Mouse (Mus musculus): ENCODE results near the gene Bicc1.

Bicc1 gene

GRCm38 (mm10) chr10:71159676-71160235 is at the start of gene Bicc1:
TSS of gene Bicc1 (minus strand) at chr10:71159700.
- DNase-seq (ENCODE audit: low read depth) = no peak

- no peak for DNase-seq (ENCODE audit: low read depth)
These were observed 42.0 kb upstream of the Bicc1 start for GRCm38 (mm10) chr10:71201512-71201911.

- no peak for DNase-seq (ENCODE audit: low read depth)
These were observed 41.5 kb upstream of the Bicc1 start for GRCm38 (mm10) chr10:71200964-71201363.

GRCm38 (mm10) chr10:71198676-71199075 is 39.2 kb upstream of the Bicc1 start:
- no peak for DNase-seq (ENCODE audit: low read depth)

- DNase-seq (ENCODE audit: low read depth) = no peak
These were observed 37.7 kb upstream of the Bicc1 start for GRCm38 (mm10) chr10:71197036-71197785.

- no peak for DNase-seq (ENCODE audit: low read depth)
These were observed 36.0 kb upstream of the Bicc1 start for GRCm38 (mm10) chr10:71195501-71195900.

- no peak for DNase-seq (ENCODE audit: low read depth)
These were observed 35.2 kb upstream of the Bicc1 start for GRCm38 (mm10) chr10:71194713-71195112.

GRCm38 (mm10) chr10:71193319-71193718 is 33.8 kb upstream of the Bicc1 start:
- no peak for DNase-seq (ENCODE audit: low read depth)

GRCm38 (mm10) chr10:71192886-71193285 is 33.4 kb upstream of the Bicc1 start:
- DNase-seq (ENCODE audit: low read depth) = no peak

GRCm38 (mm10) chr10:71188681-71189080 is 29.2 kb upstream of the Bicc1 start:
- DNase-seq (ENCODE audit: low read depth) = no peak

GRCm38 (mm10) chr10:71185059-71185458 is 25.6 kb upstream of the Bicc1 start:
- DNase-seq (ENCODE audit: low read depth) = no peak

GRCm38 (mm10) chr10:71183339-71184031 is 24.0 kb upstream of the Bicc1 start:
- no peak for DNase-seq (ENCODE audit: low read depth)

GRCm38 (mm10) chr10:71181931-71182330 is 22.4 kb upstream of the Bicc1 start:
- no peak for DNase-seq (ENCODE audit: low read depth)

- DNase-seq (ENCODE audit: low read depth) = no peak
These were observed 21.6 kb upstream of the Bicc1 start for GRCm38 (mm10) chr10:71181091-71181490.

GRCm38 (mm10) chr10:71180057-71180456 is 20.6 kb upstream of the Bicc1 start:
- no peak for DNase-seq (ENCODE audit: low read depth)

- DNase-seq (ENCODE audit: low read depth) = no peak
These were observed 17.7 kb upstream of the Bicc1 start for GRCm38 (mm10) chr10:71177201-71177600.

- no peak for DNase-seq (ENCODE audit: low read depth)
These were observed 16.8 kb upstream of the Bicc1 start for GRCm38 (mm10) chr10:71176341-71176740.

- no peak for DNase-seq (ENCODE audit: low read depth)
These were observed 15.8 kb upstream of the Bicc1 start for GRCm38 (mm10) chr10:71175280-71175679.

- no peak for DNase-seq (ENCODE audit: low read depth)
These were observed 11.9 kb upstream of the Bicc1 start for GRCm38 (mm10) chr10:71171414-71171813.

- no peak for DNase-seq (ENCODE audit: low read depth)
These were observed 11.3 kb upstream of the Bicc1 start for GRCm38 (mm10) chr10:71170771-71171170.

GRCm38 (mm10) chr10:71169811-71170210 is 10.3 kb upstream of the Bicc1 start:
- no peak for DNase-seq (ENCODE audit: low read depth)

- DNase-seq (ENCODE audit: low read depth) = no peak
These were observed 9.7 kb upstream of the Bicc1 start for GRCm38 (mm10) chr10:71169171-71169570.

GRCm38 (mm10) chr10:71160449-71160848 is 949 bp upstream of the Bicc1 start:
- DNase-seq (ENCODE audit: low read depth) = no peak
